Mouse (Mus musculus) lung, postnatal 0 days (tissue): ENCODE measurements around the gene Gstp3. TPM values are rescaled to one million over a fixed set of nuclear protein-coding genes. Genes with fewer than 3 reads are reported as not detected.

Experiments used
- ATAC-seq: fragments of 200-750 bp; cut with Nextera tagmentation; 2 replicates; pipeline ENCODE4 v1.8.0; 2017; ENCODE audit warnings: moderate library complexity
- DNase-seq: peaks from one replicate; pipeline ENCODE4 v3.0.0-alpha.2; 2016; ENCODE audit warnings: low spot score
- H3K27ac ChIP-seq: fragments of 300-500 bp; sonication (generic); 2 replicates; pipeline ENCODE4 v1.5.1; 2014; ENCODE audit warnings: antibody characterized with exemption, mild to moderate bottlenecking, low read length, mixed read lengths
- H3K27me3 ChIP-seq: fragments of 300-500 bp; sonication (generic); replicated peaks from 2 replicates; pipeline ENCODE4 v1.6.1; 2014; ENCODE audit warnings: low read length, mixed read lengths; ENCODE audit not compliant: insufficient read depth
- H3K36me3 ChIP-seq: fragments of 300-500 bp; sonication (generic); 2 replicates; pipeline ENCODE4 v1.6.1; 2014; ENCODE audit warnings: low read length, mixed read lengths; ENCODE audit not compliant: insufficient read depth
- H3K4me1 ChIP-seq: fragments of 300-500 bp; sonication (generic); 2 replicates; pipeline ENCODE4 v1.6.1; 2014; ENCODE audit warnings: antibody characterized with exemption, low read depth, low read length, mixed read lengths; ENCODE audit not compliant: insufficient read depth
- H3K4me2 ChIP-seq: fragments of 300-500 bp; sonication (generic); replicated peaks from 2 replicates; pipeline ENCODE4 v1.6.1; 2014; ENCODE audit warnings: low read depth, mild to moderate bottlenecking, low read length, moderate library complexity, mixed read lengths
- H3K4me3 ChIP-seq: fragments of 300-500 bp; sonication (generic); 2 replicates; pipeline ENCODE4 v1.5.1; 2014; ENCODE audit warnings: low read depth, low read length
- H3K9ac ChIP-seq: fragments of 300-500 bp; sonication (generic); replicated peaks from 2 replicates; pipeline ENCODE4 v1.6.1; 2014; ENCODE audit warnings: low read depth, mild to moderate bottlenecking
- H3K9me3 ChIP-seq: fragments of 300-500 bp; sonication (generic); 2 replicates; pipeline ENCODE4 v1.6.1; 2016; ENCODE audit warnings: low read length, mixed read lengths
- CTCF ChIP-seq: IDR thresholded peaks from 2 replicates; pipeline ENCODE4 v1.5.1; 2016; ENCODE audit warnings: antibody characterized with exemption, mild to moderate bottlenecking
- EP300 ChIP-seq: IDR thresholded peaks from 2 replicates; pipeline ENCODE4 v1.6.1; 2016; ENCODE audit warnings: antibody characterized with exemption, mild to moderate bottlenecking, control low read depth
- WGBS: fragments of 180-500 bp; shearing (Covaris S2); extraction: QIAGEN DNeasy Blood & Tissue Kit; methylation state at CpG from one replicate; pipeline ENCODE4 v1.1.7; 2014; 5-methylcytosine and 5-hydroxymethylcytosine counted together
- polyA plus RNA-seq: library from polyadenylated mRNA; unstranded; fragments of >200 nt; fragmentation: Nextera tagmentation; extraction: Ambion mirVana; gene quantifications from 2 replicates; pipeline ENCODE4 v1.2.1, GENCODE M21; 2015

The Gstp3 gene
- polyA plus RNA-seq, 1 experiment from 2014 or later = 6.9 TPM

DNA sequence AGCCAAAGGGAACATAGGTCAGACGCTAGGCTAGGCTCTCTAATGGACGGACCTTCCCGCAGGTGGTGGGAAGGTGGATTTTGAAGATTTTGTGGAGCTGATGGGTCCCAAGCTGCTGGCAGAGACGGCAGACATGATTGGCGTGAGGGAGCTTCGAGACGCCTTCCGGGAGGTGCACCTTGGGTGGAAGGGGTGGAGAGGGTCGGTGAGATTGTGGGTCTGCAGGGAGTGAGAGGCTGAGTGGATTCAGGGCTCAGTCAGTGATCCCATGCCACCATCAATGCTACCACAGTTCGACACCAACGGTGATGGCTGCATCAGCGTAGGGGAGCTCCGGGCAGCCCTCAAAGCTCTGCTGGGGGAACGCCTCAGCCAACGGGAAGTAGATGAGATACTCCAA, 26.8 kb upstream of the Gstp3 start:
- Histone ChIP-seq H3K9me3 (no peaks in the 10 kb centered on the region), H3K36me3 (no peaks in the 10 kb centered on the region), H3K9ac (no peak overlapping the region), H3K27ac (no peak overlapping the region), H3K27me3 (no peaks in the 10 kb centered on the region), H3K4me3 (no peak overlapping the region), H3K4me2 (no peak overlapping the region), H3K4me1 (no peaks in the 10 kb centered on the region)
- WGBS = 92% methylated on average over 15 of the region's 15 CpGs
- DNase-seq (no peak), ATAC-seq (no peak)
- TF ChIP-seq EP300 (no peak), CTCF (no peak)

DNA sequence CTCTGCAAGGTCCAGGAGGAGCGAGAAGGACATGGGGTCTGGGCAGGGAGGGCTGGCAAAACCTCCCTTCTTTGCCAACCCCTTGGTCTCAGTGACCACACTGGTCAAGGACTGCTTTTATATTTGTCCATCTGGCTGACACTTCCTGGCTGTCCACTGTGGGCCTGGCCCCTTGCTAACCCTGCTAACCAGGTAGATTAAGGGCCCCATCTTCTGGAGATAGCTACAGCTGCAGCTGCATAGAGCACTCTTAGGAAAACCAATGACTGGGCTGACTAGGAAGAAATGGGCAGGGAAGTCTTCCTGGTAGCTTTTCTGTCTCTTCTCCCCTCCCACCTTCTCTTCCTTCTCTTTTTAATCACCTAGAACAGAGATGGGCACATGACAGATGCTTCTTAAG, 25.6 kb upstream of the Gstp3 start:
- H3K9ac ChIP-seq = no peak overlapping the region
- 71% methylated on average over 1 of the region's 1 CpGs for WGBS
- peak; percentile 58; the same call in 1 of the 2 replicates for ATAC-seq
- H3K27ac ChIP-seq = no peak overlapping the region
- no peaks in the 10 kb centered on the region for H3K36me3 ChIP-seq
- no peaks in the 10 kb centered on the region for H3K4me1 ChIP-seq
- H3K4me2 ChIP-seq = no peak overlapping the region
- TF ChIP-seq CTCF = peak; percentile 70
- TF ChIP-seq EP300 = no peak
- no peaks in the 10 kb centered on the region for H3K27me3 ChIP-seq
- DNase-seq = peak; percentile 70
- no peak overlapping the region for H3K4me3 ChIP-seq
- H3K9me3 ChIP-seq = no peaks in the 10 kb centered on the region

DNA sequence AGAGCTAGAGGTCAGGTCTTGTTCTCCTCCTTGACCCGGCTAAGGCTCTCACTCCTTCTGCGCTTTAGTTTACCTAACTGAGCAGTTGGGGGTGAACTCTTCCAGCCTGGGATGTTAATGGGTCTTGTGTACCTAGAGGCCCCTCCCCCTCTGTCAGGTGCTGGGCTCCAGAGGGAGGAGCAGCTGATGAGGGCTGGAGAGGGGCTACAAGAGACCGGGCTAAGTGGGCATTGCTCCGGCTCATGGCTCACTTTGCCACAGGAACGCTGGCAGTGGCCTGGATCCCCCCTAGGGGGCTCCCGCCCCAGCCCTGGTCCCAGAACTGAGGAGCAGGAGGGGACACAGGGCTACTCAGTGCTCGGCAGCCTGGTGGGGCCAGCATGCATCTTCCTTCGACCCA, 24.5 kb upstream of the Gstp3 start:
- no peak overlapping the region for H3K4me2 ChIP-seq
- 0 out of 2 replicates have a peak, but pooled peaks have one; percentile 23 for TF ChIP-seq CTCF
- TF ChIP-seq EP300 = no peak
- whole genome bisulfite sequencing = 17% methylated on average over 6 of the region's 8 CpGs
- ATAC-seq (peak; percentile 11; the same call in 1 of the 2 replicates), DNase-seq (no peak)
- H3K27ac ChIP-seq = no peak overlapping the region
- H3K4me3 ChIP-seq = no peak overlapping the region
- H3K27me3 ChIP-seq = no peaks in the 10 kb centered on the region
- no peaks in the 10 kb centered on the region for H3K9me3 ChIP-seq
- no peaks in the 10 kb centered on the region for H3K36me3 ChIP-seq
- no peak overlapping the region for H3K9ac ChIP-seq
- H3K4me1 ChIP-seq = no peaks in the 10 kb centered on the region

DNA sequence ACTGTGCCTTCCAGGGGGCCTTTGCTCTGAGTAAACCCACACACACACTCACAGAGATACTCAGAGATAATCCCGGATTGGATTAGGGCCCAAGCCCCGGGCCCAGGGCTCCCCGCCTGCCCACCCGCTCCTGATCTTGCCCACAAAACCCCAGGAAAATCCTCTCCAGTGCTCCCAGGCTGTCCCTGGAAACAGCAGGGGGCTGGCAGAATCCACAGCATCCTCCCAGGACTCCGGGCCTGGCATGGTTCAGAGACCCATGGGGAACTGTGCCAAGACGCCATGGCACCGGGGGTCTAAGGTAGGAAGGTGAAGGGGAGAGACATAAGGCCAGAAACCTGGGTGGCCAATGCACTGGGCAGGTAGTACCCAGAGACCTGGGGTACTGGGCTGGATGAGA, 23.9 kb upstream of the Gstp3 start:
- TF ChIP-seq CTCF = no peak
- TF ChIP-seq EP300 = no peak
- WGBS = 77% methylated on average over 7 of the region's 7 CpGs
- DNase-seq (no peak), ATAC-seq (no peak)
- no peaks in the 10 kb centered on the region for H3K27me3 ChIP-seq
- H3K36me3 ChIP-seq = no peaks in the 10 kb centered on the region
- H3K4me2 ChIP-seq = no peak overlapping the region
- H3K27ac ChIP-seq = no peak overlapping the region
- H3K9ac ChIP-seq = no peak overlapping the region
- no peak overlapping the region for H3K4me3 ChIP-seq
- H3K4me1 ChIP-seq = no peaks in the 10 kb centered on the region
- no peaks in the 10 kb centered on the region for H3K9me3 ChIP-seq

DNA sequence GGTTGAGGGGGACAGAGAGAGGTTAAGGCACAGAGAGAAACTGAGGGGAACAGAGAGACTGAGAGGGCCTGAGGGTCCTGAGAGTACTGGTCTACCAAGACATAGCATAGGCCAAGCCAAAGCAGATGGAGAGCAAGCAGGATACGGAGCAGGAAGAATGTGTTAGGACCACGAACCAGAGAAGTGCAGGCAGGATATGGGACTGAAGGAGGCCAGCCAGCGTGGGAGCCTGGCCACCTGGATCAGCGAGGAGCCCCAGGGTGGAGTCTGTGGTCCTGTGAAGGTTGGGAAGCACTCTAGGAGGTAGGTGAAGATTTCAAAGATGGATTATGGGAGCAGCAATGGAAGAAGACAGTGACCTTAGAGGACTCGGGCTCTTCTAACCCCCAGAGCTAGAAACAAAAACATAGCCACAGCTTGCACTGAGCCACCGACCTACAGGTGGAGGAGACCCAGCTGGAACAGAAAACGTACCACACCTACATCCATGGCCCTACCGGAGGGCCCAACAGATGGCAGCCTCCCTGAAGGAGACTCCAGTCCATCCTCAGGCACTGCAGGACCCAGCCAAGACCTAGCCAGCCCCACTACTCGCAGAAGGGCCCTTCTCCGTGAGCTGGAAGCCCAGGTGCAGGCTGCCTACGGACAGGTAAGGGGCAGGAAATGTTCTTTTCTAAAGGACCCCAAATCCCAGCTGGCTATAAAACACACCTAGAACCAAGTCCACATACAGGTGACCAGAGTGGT, 23.0 kb upstream of the Gstp3 start:
- ATAC-seq (no peak), DNase-seq (no peak)
- H3K27me3 ChIP-seq = no peaks in the 10 kb centered on the region
- no peak for TF ChIP-seq CTCF
- TF ChIP-seq EP300 = no peak
- no peaks in the 10 kb centered on the region for H3K9me3 ChIP-seq
- H3K27ac ChIP-seq = no peak overlapping the region
- H3K4me1 ChIP-seq = no peaks in the 10 kb centered on the region
- H3K9ac ChIP-seq = no peak overlapping the region
- 77% methylated on average over 11 of the region's 11 CpGs for WGBS
- H3K36me3 ChIP-seq = no peaks in the 10 kb centered on the region
- no peak overlapping the region for H3K4me2 ChIP-seq
- no peak overlapping the region for H3K4me3 ChIP-seq

DNA sequence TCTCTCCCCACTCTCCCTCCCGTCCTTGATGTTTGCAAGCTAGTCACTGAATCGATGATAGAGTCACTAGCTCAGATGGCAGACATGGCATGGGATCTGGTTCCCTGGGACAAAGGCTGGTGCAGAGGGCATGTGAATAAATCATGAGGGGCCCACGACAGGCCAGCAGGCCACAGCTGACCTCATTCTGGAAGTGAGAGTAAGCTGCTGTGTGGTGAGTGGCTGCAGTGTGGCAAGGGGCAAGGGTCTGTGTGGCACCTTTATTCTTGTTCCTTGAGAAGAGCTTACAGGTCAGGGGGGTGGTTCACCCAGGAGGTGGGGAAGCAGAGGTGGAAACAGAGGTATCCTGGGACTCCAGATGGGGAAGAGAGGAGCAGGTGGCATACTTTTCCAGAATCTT, 22.0 kb upstream of the Gstp3 start, which contains the start of gene Cabp2:
Cabp2 (plus strand) TSS at position 185 of the 400 bp plus-strand sequence.
- Histone ChIP-seq H3K9me3 (no peaks in the 10 kb centered on the region), H3K4me3 (no peak within 1 kb of the TSS), H3K27me3 (no peaks in the 10 kb centered on the region), H3K4me2 (no peak within 1 kb of the TSS), H3K27ac (no peak within 1 kb of the TSS), H3K9ac (no peak within 1 kb of the TSS), H3K4me1 (no peaks in the 10 kb centered on the region), H3K36me3 (no peaks in the 10 kb centered on the region)
- TF ChIP-seq EP300 (no peak), CTCF (no peak)
- ATAC-seq (no peak), DNase-seq (no peak)
- 54% methylated on average over 3 of the region's 3 CpGs for WGBS
